Mouse (Mus musculus) CD4-positive helper T cell, adult 2 months (primary cell): Measurements from ENCODE around the gene Gm17577.
"Not testable (repeated sequence)": the region's sequence is repeated elsewhere in the genome, so short reads cannot be mapped to it uniquely, and the experiment has no call there.

Source experiments
- DNase-seq: peaks from one replicate; pipeline ENCODE4 v3.0.0-alpha.2; 2012; ENCODE audit warnings: low read depth, missing footprints, low spot score

Gene Gm17577

DNA sequence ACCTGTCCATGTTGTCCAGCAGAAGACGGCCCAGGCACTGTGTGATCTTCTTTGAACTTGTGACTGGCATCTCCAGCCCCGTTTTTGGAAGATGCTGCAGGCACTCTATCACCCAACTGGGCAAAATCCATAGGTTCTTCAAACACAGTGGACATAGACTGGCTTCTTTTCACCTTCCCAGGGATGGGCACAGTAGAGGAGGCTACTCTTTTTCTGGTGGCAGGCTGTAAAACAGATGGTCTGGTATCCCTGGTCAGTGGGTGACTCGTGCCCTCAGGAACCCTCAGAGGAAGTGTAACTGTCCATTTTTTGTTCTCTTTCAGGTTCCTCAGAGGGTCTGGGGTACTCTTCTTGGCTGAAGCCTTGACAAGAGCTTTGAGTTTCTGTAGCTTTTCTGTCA is at the start of gene Gm17577:
Gm17577 (minus strand) TSS at position 101 of the 400 bp plus-strand sequence.
- not testable (repeated sequence) for DNase-seq

DNA sequence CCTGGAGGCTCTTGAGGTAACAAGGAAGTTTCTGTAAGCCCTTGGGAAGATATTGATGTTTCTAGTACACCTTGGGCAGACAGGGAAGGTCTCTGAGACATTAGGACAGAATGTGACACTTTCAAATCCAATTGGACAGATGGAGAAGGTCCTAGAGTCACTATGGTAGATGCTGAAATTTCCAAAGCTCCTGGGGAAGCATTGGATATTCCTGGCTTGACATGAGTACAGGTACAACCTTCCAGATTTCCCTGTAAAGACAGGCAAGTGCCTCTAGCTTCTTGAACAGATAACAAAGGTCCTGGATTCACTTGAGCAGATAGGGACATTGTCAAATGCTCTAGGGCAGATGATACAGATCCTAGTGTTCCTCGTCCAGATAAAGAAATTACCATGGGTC is 24.3 kb downstream of the Gm17577 start, which contains the start of gene Srsx:
Srsx (minus strand) TSS at position 101 of the 400 bp plus-strand sequence.
- DNase-seq: not testable (repeated sequence)
